Mouse (Mus musculus) layer of hippocampus, adult 2 months (tissue): Measurements from ENCODE around the gene Bmp7. TPM values are rescaled to one million over a fixed set of nuclear protein-coding genes. Genes with fewer than 3 reads are reported as not detected.
A peak's percentile ranks its signal among the peaks of the same experiment; 100 is the strongest.

Experiments
- DNase-seq, 2 experiments: peaks; one replicate each; pipeline ENCODE4 v3.0.0; 2022; ENCODE audit warnings: low spot score in 2 of 2
- H3K27ac ChIP-seq: fragments of 200-600 bp; 2 replicates; pipeline ENCODE4 v1.8.1; 2022
- H3K4me3 ChIP-seq: fragments of 200-600 bp; 2 replicates; pipeline ENCODE4 v1.8.1; 2022; ENCODE audit warnings: mild to moderate bottlenecking
- CTCF ChIP-seq: fragments of 200-600 bp; conservative IDR thresholded peaks from 2 replicates; pipeline ENCODE4 v1.8.1; 2022; ENCODE audit warnings: antibody characterized with exemption, mild to moderate bottlenecking, moderate library complexity
- long read RNA-seq, 2 experiments: library from polyadenylated mRNA; stranded (forward); transcript quantifications; one replicate each; pipeline ENCODE4 v2.0.0; 2021; ENCODE audit warnings: borderline mapping rate in 2 of 2
- total RNA-seq, 2 experiments: library from RNA; stranded (reverse); gene quantifications; 2 replicates each; pipeline ENCODE4 v1.2.3; 2021

The Bmp7 gene
- 1 to 10 TPM; 4.2 to 5.7 TPM for total RNA-seq
- long read RNA-seq, experiment 1, transcript Bmp7-201 (7 exons, 3,670 nt), result major isoform, 6 of 8 reads
- long read RNA-seq, experiment 1, partial matches to known transcripts, result 0 of 8 reads
- long read RNA-seq, experiment 1, other reads (novel, unspliced or antisense), result 2 of 8 reads
- long read RNA-seq, experiment 2, partial matches to known transcripts, result 1 of 5 reads
- long read RNA-seq, experiment 2, other reads (novel, unspliced or antisense), result 1 of 5 reads

GRCm38 (mm10) chr2:172940003-172940798 lies at the start of gene Bmp7:
TSS of gene Bmp7 (minus strand) at chr2:172940321.
- Histone ChIP-seq H3K4me3 (peak within 1 kb of the TSS; percentile 59), H3K27ac (peak within 1 kb of the TSS; percentile 18; the same call in 1 of the 2 replicates)
- peak in 1 of 2 experiments; percentile 29 for DNase-seq
- TF ChIP-seq CTCF, result no peak

DNA sequence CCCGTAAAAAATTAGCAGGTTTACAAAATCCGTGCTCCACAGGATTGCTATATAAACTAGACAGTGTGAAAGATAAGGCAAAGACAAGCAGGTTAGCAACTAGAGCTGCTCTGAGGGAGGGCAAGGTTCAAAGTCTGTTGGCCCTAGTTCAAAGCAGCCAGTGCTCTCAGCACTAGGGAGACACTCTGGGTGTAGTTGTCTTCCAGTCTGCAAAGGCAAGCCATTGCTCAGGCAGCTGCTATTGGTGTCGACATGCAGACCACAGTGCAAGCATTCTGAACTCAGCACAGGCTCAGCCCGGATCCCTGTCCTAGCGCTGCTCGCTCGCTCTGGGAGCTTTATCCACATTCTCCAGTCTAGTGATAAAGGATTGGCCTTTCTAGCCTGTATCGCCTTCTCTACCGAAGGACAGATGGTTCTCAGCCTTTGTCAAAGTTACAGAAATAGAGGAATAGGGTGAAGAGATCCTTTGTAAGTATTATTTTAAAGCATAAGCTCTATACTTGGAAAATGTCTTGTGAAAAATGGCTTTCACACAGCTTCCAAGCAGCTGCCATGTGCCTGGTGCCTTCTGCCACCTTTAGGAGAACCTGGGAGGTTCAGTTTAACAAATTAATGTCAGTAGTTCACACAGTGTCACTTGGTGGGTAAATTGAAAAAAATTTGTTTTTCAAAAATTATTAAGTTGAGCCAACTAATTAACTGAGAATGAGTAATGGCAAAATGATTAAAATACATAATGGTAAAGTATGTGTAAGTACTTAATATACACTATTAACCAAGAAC lies 42.8 kb upstream of the Bmp7 start:
- DNase-seq, result no peak
- peak; percentile 73 for TF ChIP-seq CTCF
- no peak overlapping the region for H3K4me3 ChIP-seq
- no peak overlapping the region for H3K27ac ChIP-seq

GRCm38 (mm10) chr2:172979666-172980345 lies 39.7 kb upstream of the Bmp7 start:
- Histone ChIP-seq H3K27ac (no peak overlapping the region), H3K4me3 (no peak overlapping the region)
- TF ChIP-seq CTCF, result peak; percentile 23
- DNase-seq, result no peak

- no peak for DNase-seq
These were observed 38.1 kb upstream of the Bmp7 start for GRCm38 (mm10) chr2:172978131-172978633.

DNA sequence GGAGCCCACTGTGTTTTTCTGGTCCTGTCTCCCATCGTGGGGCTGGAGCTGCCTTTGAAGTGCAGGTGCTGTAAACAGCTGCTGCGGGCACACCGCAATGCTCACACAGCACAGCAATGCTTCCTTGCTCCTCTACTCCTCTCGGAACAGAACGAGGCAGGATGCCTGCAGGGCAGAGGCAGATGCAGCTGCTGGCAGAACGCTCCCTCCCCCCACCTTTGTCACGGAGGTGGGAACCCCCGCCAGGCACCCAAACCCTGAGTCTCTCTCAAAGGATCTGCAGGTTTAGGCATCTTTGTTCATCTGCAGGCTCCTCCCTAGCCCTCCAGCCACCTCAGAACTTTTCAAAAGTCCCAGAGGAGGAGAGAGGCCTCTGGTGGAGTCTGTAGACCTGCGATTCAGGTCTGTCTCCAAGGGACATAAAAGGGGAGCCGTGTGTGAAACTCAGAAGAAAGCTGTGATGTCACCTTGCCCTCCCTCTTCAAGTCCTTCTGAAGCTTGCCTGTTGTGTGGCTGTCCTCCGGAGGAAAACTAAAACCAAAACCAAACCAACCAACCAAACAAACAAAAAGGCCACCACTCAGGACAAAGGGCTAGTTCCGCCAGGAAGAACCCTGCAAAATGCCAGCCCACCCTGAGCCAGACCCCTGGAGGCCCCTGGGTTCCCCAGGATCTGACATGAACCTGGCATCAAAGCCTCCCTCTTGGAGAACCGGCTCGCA lies 37.4 kb upstream of the Bmp7 start, which contains the start of gene Spo11:
Gene Spo11, plus strand, starts transcription at position 292 of the 722 bp plus-strand sequence.
- Histone ChIP-seq H3K4me3 (no peak within 1 kb of the TSS), H3K27ac (no peak within 1 kb of the TSS)
- no peak for TF ChIP-seq CTCF
- no peak for DNase-seq

More at GRCm38 (mm10) chr2:172978131-172978633, 38.1 kb upstream of the Bmp7 start:
- Histone ChIP-seq H3K27ac (no peak overlapping the region), H3K4me3 (no peak overlapping the region)
- no peak for TF ChIP-seq CTCF

- TF ChIP-seq CTCF, result no peak
- no peak overlapping the region for H3K4me3 ChIP-seq
- H3K27ac ChIP-seq, result no peak overlapping the region
- no peak for DNase-seq
These were observed 36.6 kb upstream of the Bmp7 start for GRCm38 (mm10) chr2:172976661-172977238.

GRCm38 (mm10) chr2:172975159-172975558 lies 35.0 kb upstream of the Bmp7 start:
- Histone ChIP-seq H3K4me3 (no peak overlapping the region), H3K27ac (no peak overlapping the region)
- TF ChIP-seq CTCF, result no peak
- DNase-seq, result no peak

- DNase-seq, result no peak
- TF ChIP-seq CTCF, result no peak
- no peak overlapping the region for H3K27ac ChIP-seq
- H3K4me3 ChIP-seq, result no peak overlapping the region
These were observed 34.6 kb upstream of the Bmp7 start for GRCm38 (mm10) chr2:172974701-172975100.

DNA sequence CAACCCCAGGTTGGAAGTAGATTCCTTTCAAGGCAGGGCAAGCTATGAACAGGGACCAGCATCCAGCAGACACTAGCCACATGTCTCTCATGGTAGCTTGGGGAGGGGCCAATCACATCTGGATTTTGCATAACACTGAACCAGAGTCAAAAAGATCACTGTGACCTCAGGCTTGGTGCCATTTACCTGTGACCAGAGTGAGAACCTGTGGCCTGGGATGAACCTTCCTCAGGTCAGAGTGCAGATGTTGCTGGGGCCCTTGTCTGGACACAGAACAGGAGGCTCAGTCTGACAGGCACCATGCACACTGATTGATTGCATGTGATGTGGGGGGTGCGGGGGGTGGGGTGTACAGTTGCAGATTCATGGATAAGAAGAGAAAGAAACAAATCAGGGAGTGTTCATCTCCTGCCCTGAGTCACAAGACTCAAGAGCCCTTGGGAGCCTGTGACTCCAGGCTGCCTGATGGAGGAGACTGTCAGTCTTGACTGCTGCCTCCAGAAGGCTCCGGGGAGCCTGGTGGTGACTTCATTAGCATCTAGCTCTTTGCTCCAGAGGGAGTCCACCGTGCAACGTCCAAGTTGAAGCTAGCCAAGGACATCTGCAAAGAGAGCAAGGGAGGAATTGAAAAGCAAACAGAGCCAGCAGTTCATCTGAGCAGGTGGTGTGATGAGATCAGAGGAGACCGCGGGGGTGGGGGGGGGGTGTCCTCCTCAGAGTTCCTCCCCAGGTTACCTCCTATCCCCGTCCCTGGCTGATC lies 33.9 kb upstream of the Bmp7 start:
- Histone ChIP-seq H3K27ac (no peak overlapping the region), H3K4me3 (no peak overlapping the region)
- TF ChIP-seq CTCF, result no peak
- no peak for DNase-seq

DNA sequence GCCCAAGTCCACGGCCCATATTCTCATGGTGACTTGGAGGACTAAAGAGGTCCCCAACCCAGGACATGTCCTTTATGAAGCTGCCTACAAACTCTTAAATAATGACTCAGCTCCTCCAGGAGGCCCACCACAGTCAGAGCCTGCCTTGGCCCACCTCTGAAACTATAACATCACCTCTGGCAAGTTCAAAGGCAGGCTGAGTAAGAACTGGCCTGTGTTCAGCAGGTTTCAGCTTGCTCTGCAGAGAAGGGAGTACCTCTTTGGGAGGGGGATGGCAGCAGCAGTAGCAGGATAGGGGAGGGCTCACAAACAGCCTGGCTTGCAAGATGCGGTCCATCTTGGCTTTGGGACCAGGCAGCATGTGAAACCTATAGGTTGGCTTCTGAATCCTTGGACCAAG lies 31.7 kb upstream of the Bmp7 start:
- Histone ChIP-seq H3K27ac (no peak overlapping the region), H3K4me3 (no peak overlapping the region)
- no peak for DNase-seq
- TF ChIP-seq CTCF, result no peak

- no peak for DNase-seq
These were observed 26.4 kb upstream of the Bmp7 start for GRCm38 (mm10) chr2:172966480-172966879.

More at GRCm38 (mm10) chr2:172966480-172966879, 26.4 kb upstream of the Bmp7 start:
- Histone ChIP-seq H3K27ac (no peak overlapping the region), H3K4me3 (no peak overlapping the region)
- no peak for TF ChIP-seq CTCF
